Mouse (Mus musculus): ENCODE results near the gene Cct7. TPM values are rescaled to one million over a fixed set of nuclear protein-coding genes. Genes with fewer than 3 reads are reported as not detected.
"Not testable (repeated sequence)": the region's sequence is repeated elsewhere in the genome, so short reads cannot be mapped to it uniquely, and the experiment has no call there.

Cct7 gene
- polyA plus RNA-seq, 1 experiment = 181 TPM

- Histone ChIP-seq H3K4me3 (ENCODE audit: insufficient read depth, low read length) (peak within 1 kb of the TSS; percentile 64), H3K27ac (ENCODE audit: insufficient read depth, low read length) (no peak within 1 kb of the TSS), H3K4me1 (ENCODE audit: control insufficient read depth, insufficient read depth, low read length) (no peaks in the 10 kb centered on the region)
- TF ChIP-seq POLR2A (IDR thresholded peaks at IDR 0.05; ENCODE audit: extremely low read depth, insufficient read depth, low read length) = peak; percentile 43; the same call in 1 of the 2 replicates
- TF ChIP-seq CTCF (IDR thresholded peaks at IDR 0.05; ENCODE audit: extremely low read depth, insufficient read depth, low read length) = no peak
Measured at GRCm38 (mm10) chr6:85431842-85432431, 19.4 kb upstream of the Cct7 start, which contains the start of gene Smyd5. Smyd5 (plus strand) TSS chr6:85431989.

DNA sequence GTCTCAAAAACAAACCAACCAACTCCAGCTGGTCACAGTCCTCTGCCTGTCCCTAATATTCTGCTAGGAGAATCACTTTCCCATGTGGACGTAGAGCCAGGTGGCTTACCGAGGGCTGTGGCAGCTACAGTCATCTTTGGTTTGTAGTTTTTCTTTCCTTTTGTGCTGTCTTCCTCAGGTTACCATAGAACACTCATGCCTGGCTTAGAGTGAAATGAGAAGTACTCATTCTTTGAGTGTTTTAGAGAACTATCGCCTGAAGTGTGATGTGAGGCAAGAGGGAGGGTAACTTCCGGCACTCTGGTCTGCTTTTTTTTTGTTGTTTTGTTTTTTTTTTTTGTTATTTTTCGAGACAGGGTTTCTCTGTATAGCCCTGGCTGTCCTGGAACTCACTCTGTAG is 17.4 kb upstream of the Cct7 start:
- TF ChIP-seq POLR2A (IDR thresholded peaks at IDR 0.05; ENCODE audit: extremely low read depth, insufficient read depth, low read length) (no peak), CTCF (IDR thresholded peaks at IDR 0.05; ENCODE audit: extremely low read depth, insufficient read depth, low read length) (no peak)
- H3K27ac ChIP-seq (ENCODE audit: insufficient read depth, low read length) = no peak overlapping the region
- no peak overlapping the region for H3K4me3 ChIP-seq (ENCODE audit: insufficient read depth, low read length)
- H3K4me1 ChIP-seq (ENCODE audit: control insufficient read depth, insufficient read depth, low read length) = no peaks in the 10 kb centered on the region

DNA sequence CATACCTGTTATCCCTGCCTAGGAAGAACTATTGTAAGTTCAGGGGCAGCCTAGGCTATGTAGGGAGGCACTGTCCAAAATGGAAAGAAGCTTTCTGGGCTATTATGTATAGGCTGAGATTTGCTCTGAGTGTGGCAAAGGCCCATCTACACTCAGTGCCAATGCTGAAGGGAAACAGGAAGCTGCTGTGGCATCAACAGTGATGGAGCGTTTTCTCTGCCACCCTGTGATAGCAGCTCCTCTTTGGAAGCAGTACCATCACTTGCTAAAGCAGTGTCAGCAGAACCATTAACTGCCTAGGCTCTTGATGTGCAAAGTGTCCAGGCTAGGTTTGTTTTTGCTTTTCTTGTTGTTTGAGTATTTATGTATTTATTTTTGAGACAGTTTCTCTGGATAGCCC is 15.1 kb upstream of the Cct7 start:
- no peak overlapping the region for H3K27ac ChIP-seq (ENCODE audit: insufficient read depth, low read length)
- no peak for TF ChIP-seq POLR2A (IDR thresholded peaks at IDR 0.05; ENCODE audit: extremely low read depth, insufficient read depth, low read length)
- no peak for TF ChIP-seq CTCF (IDR thresholded peaks at IDR 0.05; ENCODE audit: extremely low read depth, insufficient read depth, low read length)
- no peak overlapping the region for H3K4me3 ChIP-seq (ENCODE audit: insufficient read depth, low read length)
- H3K4me1 ChIP-seq (ENCODE audit: control insufficient read depth, insufficient read depth, low read length) = no peaks in the 10 kb centered on the region

DNA sequence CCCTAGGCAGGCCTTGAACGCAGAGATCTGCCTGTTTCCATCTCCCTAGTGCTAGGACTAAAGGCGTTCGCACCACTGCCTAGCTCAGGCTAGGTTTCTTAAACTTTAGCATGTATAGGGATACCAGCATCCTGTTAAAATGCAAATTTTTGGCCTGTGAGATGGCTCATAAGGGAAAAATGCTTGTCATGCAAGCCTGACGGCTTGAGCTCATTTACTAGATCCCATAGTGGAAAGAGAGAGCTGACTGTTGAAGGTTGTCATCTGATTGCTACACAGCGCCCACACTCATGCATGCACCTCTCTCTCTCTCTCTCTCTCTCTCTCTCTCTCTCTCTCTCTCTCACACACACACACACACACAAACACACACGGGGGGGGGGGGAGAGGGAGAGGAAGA is 14.7 kb upstream of the Cct7 start:
- no peak overlapping the region for H3K27ac ChIP-seq (ENCODE audit: insufficient read depth, low read length)
- no peaks in the 10 kb centered on the region for H3K4me1 ChIP-seq (ENCODE audit: control insufficient read depth, insufficient read depth, low read length)
- TF ChIP-seq POLR2A (IDR thresholded peaks at IDR 0.05; ENCODE audit: extremely low read depth, insufficient read depth, low read length) (no peak), CTCF (IDR thresholded peaks at IDR 0.05; ENCODE audit: extremely low read depth, insufficient read depth, low read length) (no peak)
- H3K4me3 ChIP-seq (ENCODE audit: insufficient read depth, low read length) = no peak overlapping the region

- TF ChIP-seq POLR2A (IDR thresholded peaks at IDR 0.05; ENCODE audit: extremely low read depth, insufficient read depth, low read length) (no peak), CTCF (IDR thresholded peaks at IDR 0.05; ENCODE audit: extremely low read depth, insufficient read depth, low read length) (no peak)
- no peaks in the 10 kb centered on the region for H3K4me1 ChIP-seq (ENCODE audit: control insufficient read depth, insufficient read depth, low read length)
- no peak overlapping the region for H3K4me3 ChIP-seq (ENCODE audit: insufficient read depth, low read length)
- no peak overlapping the region for H3K27ac ChIP-seq (ENCODE audit: insufficient read depth, low read length)
Measured at GRCm38 (mm10) chr6:85441142-85441541, 10.2 kb upstream of the Cct7 start.

- Histone ChIP-seq H3K27ac (ENCODE audit: insufficient read depth, low read length) (no peak overlapping the region), H3K4me3 (ENCODE audit: insufficient read depth, low read length) (no peak overlapping the region), H3K4me1 (ENCODE audit: control insufficient read depth, insufficient read depth, low read length) (no peaks in the 10 kb centered on the region)
- TF ChIP-seq POLR2A (IDR thresholded peaks at IDR 0.05; ENCODE audit: extremely low read depth, insufficient read depth, low read length) (no peak), CTCF (IDR thresholded peaks at IDR 0.05; ENCODE audit: extremely low read depth, insufficient read depth, low read length) (no peak)
Measured at GRCm38 (mm10) chr6:85443488-85444233, 7.7 kb upstream of the Cct7 start.

GRCm38 (mm10) chr6:85444266-85444965 is 6.9 kb upstream of the Cct7 start:
- H3K4me3 ChIP-seq (ENCODE audit: insufficient read depth, low read length) = no peak overlapping the region
- no peak for TF ChIP-seq POLR2A (IDR thresholded peaks at IDR 0.05; ENCODE audit: extremely low read depth, insufficient read depth, low read length)
- no peak for TF ChIP-seq CTCF (IDR thresholded peaks at IDR 0.05; ENCODE audit: extremely low read depth, insufficient read depth, low read length)
- no peak overlapping the region for H3K27ac ChIP-seq (ENCODE audit: insufficient read depth, low read length)
- no peaks in the 10 kb centered on the region for H3K4me1 ChIP-seq (ENCODE audit: control insufficient read depth, insufficient read depth, low read length)

DNA sequence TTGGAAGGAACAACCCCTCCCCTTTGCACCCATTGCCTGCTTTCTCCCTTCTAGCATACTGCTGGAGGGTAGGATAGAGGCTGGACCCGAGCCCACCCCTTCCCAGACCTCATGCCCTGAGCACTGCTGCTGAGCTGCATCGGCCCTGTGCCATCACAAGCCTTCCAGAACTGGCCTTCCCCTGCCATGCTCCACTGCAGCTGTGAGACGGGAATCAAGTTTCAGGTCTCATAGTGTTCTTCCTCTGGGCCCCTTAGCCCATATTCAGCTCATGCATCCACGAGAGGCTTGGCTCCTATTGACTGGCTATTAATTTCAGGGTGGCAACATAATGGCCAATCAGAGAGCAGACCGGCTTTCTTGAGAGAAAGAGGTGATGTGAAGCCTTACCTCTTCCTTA is 6.0 kb upstream of the Cct7 start:
- TF ChIP-seq CTCF (IDR thresholded peaks at IDR 0.05; ENCODE audit: extremely low read depth, insufficient read depth, low read length) = no peak
- TF ChIP-seq POLR2A (IDR thresholded peaks at IDR 0.05; ENCODE audit: extremely low read depth, insufficient read depth, low read length) = no peak
- Histone ChIP-seq H3K4me1 (ENCODE audit: control insufficient read depth, insufficient read depth, low read length) (no peaks in the 10 kb centered on the region), H3K4me3 (ENCODE audit: insufficient read depth, low read length) (no peak overlapping the region), H3K27ac (ENCODE audit: insufficient read depth, low read length) (no peak overlapping the region)

GRCm38 (mm10) chr6:85447351-85447750 is 4.0 kb upstream of the Cct7 start:
- H3K4me1 ChIP-seq (ENCODE audit: control insufficient read depth, insufficient read depth, low read length) = no peaks in the 10 kb centered on the region
- H3K4me3 ChIP-seq (ENCODE audit: insufficient read depth, low read length) = no peak overlapping the region
- TF ChIP-seq POLR2A (IDR thresholded peaks at IDR 0.05; ENCODE audit: extremely low read depth, insufficient read depth, low read length) (no peak), CTCF (IDR thresholded peaks at IDR 0.05; ENCODE audit: extremely low read depth, insufficient read depth, low read length) (no peak)
- no peak overlapping the region for H3K27ac ChIP-seq (ENCODE audit: insufficient read depth, low read length)

GRCm38 (mm10) chr6:85450140-85450539 is 1.2 kb upstream of the Cct7 start:
- H3K4me3 ChIP-seq (ENCODE audit: insufficient read depth, low read length); H3K4me1 ChIP-seq (ENCODE audit: control insufficient read depth, insufficient read depth, low read length); H3K27ac ChIP-seq (ENCODE audit: insufficient read depth, low read length): not testable (repeated sequence)

All from cortical plate, adult 2 months (tissue).